Mouse (Mus musculus): ENCODE data around the gene Sdc3. TPM values are rescaled to one million over a fixed set of nuclear protein-coding genes. Genes with fewer than 3 reads are reported as not detected.

The Sdc3 gene
- total RNA-seq, 2 experiments from 2014 or later: 6.1 to 13.3 TPM

DNA sequence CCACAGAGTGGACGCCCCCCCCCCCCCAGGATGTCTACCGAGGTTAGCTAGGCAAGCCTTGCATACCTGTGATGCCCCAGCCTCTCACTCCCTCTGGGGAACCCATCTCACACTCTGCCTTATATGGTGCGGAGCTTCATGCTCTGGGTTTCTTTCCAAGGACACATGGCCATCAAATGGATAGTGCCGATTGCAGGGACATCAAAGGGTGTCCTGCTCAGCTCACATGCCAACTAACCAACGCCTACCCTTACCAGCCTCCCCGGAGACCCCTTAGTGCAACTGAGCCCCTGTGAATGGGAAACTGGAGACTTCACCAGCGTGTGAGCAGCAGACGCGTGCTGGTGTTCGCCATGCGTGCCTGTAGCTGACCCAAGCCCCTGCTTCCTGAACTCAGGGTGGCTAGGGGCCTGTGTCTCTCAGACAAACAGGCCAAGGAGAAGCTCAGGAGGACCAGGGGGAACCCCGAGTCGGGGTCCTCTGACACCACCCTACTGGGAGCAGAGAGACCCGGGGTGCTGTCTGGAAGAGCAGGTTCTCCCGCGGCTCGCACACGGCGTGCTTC, 444 bp upstream of the Sdc3 start:
- ATAC-seq (replicated peaks; ENCODE audit: low FRiP score, poor library complexity, severe bottlenecking): no peak

DNA sequence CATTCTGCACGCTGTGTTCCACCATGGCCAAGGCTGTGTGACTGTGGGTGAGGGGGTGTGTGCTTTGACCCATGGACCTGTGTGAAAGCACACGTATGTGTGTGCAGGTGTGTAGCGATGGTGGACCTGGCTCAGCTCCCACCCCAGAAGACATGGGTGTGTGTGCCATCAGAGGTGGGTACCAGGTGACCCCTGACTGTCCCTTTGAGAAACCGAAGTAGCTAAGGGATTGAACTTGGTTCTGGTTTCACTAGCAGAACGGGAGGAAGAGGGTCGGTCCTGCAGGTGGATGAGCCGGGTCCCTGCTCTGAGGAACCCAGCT, 804 bp downstream of the Sdc3 start:
- ATAC-seq (replicated peaks; ENCODE audit: low FRiP score, poor library complexity, severe bottlenecking): no peak

DNA sequence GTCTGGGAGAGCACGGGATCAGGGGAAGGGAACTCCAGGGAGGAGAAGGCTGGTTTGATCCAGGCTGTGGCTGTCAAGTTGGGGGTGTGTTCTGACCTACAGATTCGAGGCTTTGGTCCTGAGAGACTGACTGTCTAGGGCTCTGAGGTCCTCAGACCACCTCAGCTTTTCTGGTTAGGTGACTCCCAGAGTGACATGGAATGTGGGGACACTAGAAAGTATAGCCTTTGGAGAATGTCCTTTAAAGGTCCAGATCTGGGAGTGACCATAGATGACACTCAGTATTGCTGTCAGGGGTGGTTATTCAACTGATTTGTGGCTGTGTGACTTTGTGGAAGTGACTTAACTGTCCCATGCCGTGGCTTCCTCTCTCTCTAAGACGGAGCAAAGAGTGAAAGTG, 2.4 kb downstream of the Sdc3 start:
- no peak for ATAC-seq (replicated peaks; ENCODE audit: low FRiP score, poor library complexity, severe bottlenecking)

DNA sequence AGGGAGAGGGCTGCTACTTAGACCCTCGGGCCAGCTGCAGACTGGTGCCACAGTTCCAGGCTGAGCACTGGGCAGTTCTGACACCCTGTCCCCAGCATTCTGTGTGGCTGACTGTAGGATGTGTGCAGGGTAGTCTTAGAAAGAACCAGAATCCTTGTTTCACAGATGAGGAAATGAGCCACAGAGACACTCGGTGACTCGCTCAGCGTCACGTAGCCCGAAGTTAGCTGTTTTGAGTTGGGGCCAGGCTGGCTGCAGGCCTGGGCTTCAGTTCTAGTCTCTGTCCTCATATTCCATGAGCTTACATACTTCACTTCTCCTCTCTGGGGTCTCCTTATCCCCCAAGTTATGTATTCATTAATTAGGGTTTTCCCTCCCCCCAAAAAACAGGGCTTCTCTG, 3.6 kb downstream of the Sdc3 start:
- ATAC-seq (replicated peaks; ENCODE audit: low FRiP score, poor library complexity, severe bottlenecking): no peak

DNA sequence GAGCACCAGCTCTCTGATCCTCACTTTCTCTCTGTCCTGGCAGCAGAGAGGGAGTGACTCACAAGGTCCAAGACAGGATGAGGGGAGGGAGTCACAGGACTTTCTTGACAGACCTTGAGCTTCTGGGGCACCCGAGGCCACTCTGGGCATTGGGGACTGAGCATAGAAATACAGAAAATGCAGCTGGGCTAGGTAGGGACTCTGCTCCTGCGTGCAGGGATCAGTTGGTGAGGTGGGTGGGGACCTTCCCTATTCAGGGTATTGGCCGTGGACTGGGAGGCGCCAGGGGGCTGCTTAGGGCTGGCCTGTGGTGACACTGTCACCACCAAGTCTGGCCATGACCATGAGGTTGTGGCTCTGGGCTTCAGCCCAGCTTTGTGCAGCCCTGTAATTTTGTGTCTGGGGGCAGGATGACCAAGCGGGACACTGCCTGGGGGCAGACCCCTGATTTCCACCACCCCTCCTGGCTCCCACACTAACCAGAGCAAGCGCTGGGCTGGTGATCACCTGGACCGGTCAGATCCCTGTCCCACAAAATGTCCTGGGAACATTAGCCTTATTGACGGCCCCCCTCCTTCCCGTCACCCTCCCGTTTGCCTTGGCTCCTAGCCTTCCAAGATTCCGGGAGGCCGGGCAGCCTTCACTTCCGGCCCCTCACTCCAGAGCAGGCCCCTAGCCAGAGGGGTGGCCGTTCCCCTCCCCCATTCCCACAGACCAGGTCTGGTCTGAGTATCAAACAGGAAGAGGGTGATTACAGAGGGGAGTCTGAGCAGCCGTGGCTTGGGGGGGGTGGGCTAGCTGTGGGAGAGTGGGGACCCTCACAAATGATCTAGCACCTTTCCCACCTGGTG, 5.1 kb downstream of the Sdc3 start:
- no peak for ATAC-seq (replicated peaks; ENCODE audit: low FRiP score, poor library complexity, severe bottlenecking)

DNA sequence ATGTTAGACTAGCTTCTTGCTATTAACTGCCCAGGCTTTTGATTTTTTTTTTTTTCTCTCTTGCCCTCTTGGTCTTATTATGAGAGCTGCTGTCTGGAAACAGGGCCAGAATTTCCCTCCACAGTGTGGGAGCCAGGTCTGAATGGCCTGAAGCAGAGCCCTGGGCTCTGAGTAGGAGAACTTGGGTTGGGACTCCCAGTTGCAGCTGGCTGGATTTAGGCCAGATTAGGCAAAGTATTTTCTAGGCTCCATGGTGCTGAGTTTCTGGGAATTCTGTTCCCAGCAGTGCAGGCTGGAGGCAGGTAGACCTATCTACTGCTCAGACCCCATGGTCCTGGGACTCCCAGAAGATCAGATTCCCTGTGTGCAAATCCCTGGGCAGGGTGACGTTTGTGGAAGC, 6.1 kb downstream of the Sdc3 start:
- ATAC-seq (replicated peaks; ENCODE audit: low FRiP score, poor library complexity, severe bottlenecking): no peak

DNA sequence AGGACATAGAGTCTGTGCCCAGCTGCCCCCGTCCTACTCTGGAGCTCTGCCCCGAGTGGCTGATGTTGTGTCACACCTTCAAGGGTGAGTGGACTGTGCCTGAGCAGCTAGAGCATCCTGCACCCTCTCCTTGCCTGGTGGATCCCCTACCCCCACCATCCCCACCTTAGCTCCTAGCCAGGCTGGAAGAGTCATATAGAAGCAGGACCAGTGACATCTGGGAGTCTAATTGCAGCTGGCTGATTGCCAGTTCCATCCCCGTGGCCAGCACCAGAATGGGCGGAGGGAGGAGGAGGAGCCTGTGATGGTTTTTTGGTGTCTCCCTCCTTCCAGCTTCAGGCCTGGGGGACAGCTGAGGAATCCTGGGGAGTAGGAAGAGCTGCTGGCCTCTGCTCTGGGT, 6.8 kb downstream of the Sdc3 start:
- ATAC-seq (replicated peaks; ENCODE audit: low FRiP score, poor library complexity, severe bottlenecking): no peak

DNA sequence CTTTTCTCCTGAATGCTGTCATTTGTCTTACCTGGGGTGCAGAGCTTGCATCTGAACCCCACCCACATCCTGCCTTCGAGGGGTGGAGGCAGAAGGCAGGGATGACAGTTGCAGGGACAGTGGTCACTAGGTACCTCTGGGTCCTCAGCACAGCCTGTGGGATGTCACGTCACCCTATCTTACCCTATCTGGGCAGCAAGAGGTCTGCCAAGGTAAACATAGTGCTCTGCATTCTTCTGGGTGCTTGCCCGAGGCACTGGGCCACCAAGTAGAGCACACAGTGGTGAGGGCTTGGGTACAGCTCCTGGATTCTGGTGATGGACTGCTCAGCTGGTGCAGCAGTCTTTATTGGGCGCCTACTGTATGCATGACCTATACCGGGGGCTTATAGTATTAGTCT, 7.2 kb downstream of the Sdc3 start:
- no peak for ATAC-seq (replicated peaks; ENCODE audit: low FRiP score, poor library complexity, severe bottlenecking)

DNA sequence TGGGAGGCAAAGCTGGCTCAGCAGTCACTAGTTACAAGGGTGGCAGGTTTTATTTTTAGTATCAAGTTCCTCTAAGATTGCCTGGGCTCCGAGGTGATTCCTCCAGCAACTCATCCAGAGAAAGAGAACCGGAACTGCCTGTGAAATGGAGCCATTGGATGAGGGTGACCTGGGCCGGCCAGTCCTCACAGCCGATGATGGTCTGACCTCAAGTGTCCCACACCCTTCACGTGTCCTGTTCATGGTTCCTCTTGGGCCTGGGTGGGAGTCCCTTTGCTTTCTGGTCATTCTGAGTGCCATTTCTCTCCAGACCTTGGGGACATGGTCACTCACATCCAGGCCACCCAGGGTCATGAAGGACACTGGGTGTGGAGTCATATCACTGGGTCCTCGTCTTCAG, 7.8 kb downstream of the Sdc3 start:
- ATAC-seq (replicated peaks; ENCODE audit: low FRiP score, poor library complexity, severe bottlenecking): no peak

DNA sequence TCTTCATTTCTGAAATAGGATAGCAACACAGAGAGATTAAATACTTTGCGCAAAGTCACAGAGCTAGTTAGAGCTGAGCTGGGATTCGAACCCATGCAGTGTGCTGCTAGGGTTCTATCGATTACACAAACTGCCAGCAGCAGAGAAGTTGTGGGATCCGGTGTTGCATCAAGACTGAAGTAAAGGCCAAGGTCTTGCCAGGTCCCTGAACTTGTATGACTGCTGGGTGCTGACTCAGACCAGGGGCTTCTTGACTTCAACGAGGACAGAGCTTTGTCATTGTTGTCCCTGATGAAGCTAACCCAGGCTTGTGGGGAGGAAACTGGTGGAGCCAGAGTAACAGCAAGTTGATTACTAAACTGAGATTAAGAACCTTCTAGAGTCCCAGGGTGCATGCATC, 8.9 kb downstream of the Sdc3 start:
- no peak for ATAC-seq (replicated peaks; ENCODE audit: low FRiP score, poor library complexity, severe bottlenecking)

DNA sequence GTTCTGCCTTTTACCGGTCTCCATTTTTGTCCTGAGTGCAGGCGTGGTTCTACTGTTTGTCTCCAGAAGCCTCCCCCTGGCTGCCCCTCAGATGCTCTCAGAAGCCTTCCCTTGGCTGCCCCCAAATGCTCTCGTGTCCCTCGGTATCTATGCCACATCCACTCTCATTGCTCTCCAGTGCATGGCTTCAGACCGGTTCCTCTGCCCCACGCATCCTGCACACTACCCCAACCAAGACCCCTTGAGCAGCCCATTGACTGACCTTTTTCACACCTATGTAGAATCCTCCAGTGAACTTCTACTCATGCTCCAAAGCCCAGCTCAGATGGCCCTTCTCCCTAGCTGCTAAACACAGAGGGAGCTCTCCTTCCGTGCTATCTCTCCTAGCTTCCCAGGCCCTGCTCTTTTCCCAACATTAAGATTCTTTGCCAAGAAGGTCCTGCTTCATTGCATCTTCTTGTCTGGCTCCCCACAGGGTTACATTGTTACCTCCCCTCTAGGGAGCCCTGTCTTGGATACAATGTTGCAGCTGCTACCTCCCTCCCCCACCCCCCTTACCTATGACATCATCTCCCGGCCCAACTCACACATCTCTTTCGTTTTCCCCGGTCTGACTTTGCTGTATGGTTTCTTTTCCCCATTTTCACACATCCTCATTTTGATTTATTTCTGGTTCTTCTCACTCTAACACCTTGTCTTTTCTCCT, 9.4 kb downstream of the Sdc3 start:
- ATAC-seq (replicated peaks; ENCODE audit: low FRiP score, poor library complexity, severe bottlenecking): no peak

DNA sequence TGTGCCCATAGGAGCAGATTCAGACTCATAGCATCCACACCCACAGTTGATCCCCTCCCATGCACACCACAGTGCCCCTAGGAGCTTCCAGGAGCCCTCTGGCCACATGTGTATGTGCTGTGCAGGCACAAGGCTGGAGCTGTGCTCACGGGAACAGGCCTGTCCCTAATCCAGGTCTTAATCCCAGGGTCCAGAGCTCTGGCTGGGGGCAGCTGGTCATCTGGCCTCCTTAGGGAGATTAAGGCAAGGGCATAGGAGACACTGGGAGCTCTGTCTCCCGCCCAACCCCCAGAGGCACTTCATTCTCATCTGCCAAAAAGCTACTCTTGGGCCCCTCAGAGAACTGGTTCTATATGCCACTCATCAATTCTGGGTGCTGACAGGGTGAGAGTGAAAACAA, 11.3 kb downstream of the Sdc3 start:
- no peak for ATAC-seq (replicated peaks; ENCODE audit: low FRiP score, poor library complexity, severe bottlenecking)

DNA sequence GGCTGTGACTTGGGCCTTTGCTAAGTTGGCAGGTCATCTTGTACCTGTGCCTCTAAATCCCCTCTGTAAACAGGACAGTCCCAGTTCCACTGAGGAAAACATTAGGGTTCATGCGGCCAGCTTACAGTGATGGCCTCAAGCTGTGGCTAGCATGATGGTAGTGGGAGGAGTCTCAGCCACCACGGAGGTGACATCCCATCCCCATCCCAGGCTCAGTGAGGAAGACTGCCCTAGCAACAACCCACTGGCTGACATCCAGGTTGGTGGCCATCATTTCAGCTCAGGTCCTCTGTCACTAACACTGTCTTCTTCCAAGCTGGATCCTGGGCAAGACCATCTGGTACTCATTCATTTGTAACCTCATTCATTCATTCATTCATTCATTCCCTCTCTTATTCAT, 12.0 kb downstream of the Sdc3 start:
- no peak for ATAC-seq (replicated peaks; ENCODE audit: low FRiP score, poor library complexity, severe bottlenecking)

DNA sequence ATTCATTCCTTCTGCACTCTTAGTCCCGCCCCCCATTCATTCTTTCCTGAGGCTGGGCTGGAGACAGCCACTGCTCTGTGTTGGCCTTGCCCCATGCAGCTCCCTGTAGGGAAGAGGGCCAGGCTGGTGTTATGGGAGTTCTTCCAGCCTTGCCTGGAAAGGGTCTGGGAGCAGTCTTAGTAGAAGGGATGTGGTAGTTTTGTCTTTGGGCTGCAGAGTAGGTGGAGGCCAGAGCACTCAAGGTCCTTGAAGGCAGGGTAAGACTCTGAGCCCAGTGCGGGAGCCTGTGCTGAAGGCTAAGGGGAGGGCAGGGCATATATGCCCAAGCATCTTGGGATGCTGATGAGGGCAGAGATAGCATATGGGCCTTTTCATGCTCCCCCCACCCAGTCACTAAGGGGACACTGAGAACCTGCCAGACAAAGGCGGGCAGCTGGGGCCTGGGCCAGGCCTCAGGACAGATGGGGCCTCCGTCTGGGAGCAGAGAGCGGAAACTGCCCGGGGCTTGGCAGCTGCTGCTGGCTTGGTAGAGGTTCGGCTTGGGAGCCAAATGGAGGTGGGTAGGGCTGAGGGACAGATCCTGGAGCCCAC, 12.5 kb downstream of the Sdc3 start:
- no peak for ATAC-seq (replicated peaks; ENCODE audit: low FRiP score, poor library complexity, severe bottlenecking)

DNA sequence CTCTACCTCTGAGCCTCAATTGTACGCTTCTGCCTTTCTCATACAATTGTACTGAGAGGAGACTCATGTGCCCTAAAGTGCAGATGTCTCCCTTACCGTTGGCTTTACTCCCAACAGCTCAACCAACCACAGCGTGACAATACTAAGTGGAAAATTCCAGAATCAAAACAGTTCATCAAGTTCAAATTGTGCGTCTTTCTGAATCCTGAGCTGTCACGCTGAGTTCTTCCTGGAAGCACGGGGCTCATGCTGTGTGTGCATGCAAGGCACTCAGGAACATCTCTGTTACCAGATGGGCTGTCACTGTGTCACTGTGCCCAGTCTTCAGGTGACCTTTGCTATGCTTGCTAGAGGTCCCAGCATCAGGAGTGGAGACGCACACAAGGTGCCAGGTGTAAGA, 13.4 kb downstream of the Sdc3 start:
- ATAC-seq (replicated peaks; ENCODE audit: low FRiP score, poor library complexity, severe bottlenecking): no peak

DNA sequence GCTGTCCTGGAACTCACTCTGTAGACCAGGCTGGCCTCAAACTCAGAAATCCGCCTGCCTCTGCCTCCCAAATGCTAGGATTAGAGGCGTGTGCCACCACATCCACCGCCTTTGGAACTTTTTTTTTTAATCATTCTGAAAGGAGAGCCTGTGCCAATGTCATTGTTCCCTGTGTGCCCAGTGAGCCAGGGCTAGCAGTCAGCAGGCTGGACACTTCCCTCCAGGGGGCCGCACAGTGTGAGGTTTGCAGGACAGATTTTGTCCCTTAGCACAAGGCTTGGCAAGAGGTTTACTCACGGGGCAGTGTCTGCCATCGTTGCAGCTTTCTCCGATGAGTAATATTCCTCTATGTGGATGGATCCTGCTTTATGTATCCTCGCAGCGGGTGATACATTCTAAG, 14.4 kb downstream of the Sdc3 start:
- ATAC-seq (replicated peaks; ENCODE audit: low FRiP score, poor library complexity, severe bottlenecking): no peak

DNA sequence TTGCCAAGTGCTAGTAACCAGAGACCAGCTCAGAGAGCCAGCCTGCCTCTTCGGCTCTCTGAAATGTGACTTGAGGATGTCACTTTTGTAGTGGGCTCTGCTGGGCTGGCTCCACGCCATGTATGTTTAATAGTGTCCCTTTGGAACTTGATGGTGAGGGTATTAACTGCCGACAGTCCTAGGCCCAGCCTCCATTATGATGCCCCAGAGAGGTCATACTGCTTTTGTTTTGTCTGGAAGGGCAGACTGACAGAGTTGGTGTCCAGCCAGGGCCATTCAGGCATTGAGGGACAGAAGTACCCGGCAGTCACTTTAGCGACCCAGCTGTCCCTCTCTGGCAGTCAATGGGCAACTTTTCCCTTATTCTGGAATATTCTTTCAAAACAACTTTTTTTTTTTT, 17.4 kb downstream of the Sdc3 start:
- no peak for ATAC-seq (replicated peaks; ENCODE audit: low FRiP score, poor library complexity, severe bottlenecking)

DNA sequence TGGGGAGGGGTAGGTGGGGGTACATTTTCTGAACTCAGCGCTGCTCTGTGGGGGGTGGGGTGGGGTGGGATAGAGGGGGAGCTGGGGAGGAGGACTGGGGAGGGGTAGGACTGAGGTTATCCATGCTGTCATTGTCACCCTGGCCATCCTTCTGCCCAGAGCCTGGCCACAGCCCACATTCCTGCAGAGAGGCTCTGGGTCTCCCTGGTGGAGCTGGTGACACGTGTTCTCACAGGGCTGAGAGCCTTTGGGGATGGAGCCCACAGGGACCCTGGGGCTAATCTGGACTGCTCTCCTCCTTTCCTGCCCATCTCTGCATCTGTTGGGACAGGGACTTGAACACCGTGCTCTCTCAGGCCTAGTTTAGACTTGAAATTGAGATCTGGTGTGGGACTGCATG, 18.5 kb downstream of the Sdc3 start:
- ATAC-seq (replicated peaks; ENCODE audit: low FRiP score, poor library complexity, severe bottlenecking): no peak

DNA sequence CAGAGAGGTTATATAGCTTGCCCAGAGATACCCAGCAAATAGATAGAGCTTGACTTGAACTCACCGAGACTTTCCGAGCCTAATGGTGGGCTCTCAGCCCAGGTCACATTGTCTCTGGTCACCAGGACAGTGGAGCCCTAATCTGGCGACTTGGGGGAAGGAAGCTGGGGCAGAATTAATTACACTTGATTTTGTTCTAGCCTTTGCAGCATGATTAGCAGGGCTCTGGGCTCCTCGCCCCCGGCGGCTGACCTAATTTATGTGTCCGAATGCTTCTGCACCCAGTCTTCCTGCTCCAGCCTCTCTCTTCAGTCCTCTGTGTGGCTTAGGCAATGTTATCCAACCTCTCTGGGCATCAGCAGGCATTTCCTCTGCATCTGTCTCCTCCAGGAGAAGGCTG, 19.0 kb downstream of the Sdc3 start:
- ATAC-seq (replicated peaks; ENCODE audit: low FRiP score, poor library complexity, severe bottlenecking): no peak

DNA sequence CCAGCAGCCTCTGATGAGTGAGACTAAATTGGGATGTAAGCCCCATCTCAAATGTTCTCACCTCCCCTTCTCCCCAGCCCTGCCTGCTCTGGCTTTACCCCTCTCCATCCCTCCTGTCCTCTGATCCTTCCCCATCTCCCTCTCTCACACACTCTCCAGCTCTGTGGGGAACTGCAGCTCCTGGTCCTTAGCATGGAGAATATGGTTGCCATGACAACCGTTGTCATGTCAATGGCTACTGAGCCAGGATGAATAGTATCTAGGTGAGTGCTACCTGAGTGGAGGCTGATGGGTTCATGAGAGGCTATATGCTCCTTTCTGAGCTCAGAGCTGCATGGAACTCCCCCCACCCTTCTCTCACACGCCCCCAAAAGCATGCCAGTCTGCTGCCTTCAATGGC, 21.6 kb downstream of the Sdc3 start:
- no peak for ATAC-seq (replicated peaks; ENCODE audit: low FRiP score, poor library complexity, severe bottlenecking)

DNA sequence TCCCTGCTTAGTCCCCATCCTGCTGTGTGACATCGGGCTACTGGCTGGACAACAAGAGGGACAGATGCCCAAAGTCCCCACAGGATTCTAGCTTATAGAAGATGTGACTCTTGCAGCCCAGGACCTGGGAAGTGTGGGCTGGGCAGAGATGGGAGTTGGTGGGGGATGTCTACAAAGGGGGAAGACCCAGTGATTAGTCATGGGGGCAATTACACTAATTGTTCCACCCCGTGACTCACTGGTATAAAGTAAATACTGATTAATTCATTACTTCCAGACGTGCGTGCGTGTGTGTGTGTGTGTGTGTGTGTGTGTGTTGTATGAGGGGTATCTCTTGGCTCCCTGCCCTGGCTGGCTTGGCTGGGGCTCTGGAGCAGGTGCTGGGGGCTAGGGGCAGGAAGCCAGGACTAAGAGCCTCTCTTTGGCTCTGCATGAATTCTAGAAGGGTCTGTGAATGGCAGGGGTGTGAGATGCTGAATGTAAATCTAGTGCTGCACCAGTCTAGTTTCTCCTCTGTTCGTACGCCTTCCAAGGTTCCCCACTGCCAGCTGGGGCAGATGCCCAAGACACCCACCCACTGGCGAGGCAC, 22.5 kb downstream of the Sdc3 start:
- ATAC-seq (replicated peaks; ENCODE audit: low FRiP score, poor library complexity, severe bottlenecking): no peak
